Mouse (Mus musculus) hindbrain, embryonic 15.5 days (tissue): ENCODE measurements at regions not wholly inside any gene's neighbourhood (a gene's known extent, or its start where the extent isn't known, plus 50 kb on each side); places are given as distances from the start of the nearest gene placed in this dataset.

Experiments used
- ATAC-seq: fragments of 200-750 bp; cut with Nextera tagmentation; 2 replicates; pipeline ENCODE4 v1.8.0; 2017; ENCODE audit warnings: low read depth, moderate number of reproducible peaks, moderate TSS enrichment; ENCODE audit not compliant: low FRiP score
- H3K27ac ChIP-seq: fragments of 300-500 bp; sonication (generic); replicated peaks from 2 replicates; pipeline ENCODE4 v1.5.1; 2015; ENCODE audit warnings: mild to moderate bottlenecking, inconsistent platforms
- H3K27me3 ChIP-seq: fragments of 300-500 bp; sonication (generic); 2 replicates; pipeline ENCODE4 v1.6.1; 2015; ENCODE audit warnings: control low read depth, inconsistent platforms
- H3K36me3 ChIP-seq: fragments of 300-500 bp; sonication (generic); 2 replicates; pipeline ENCODE4 v1.6.1; 2015; ENCODE audit warnings: control low read depth, inconsistent platforms
- H3K4me1 ChIP-seq: fragments of 300-500 bp; sonication (generic); replicated peaks from 2 replicates; pipeline ENCODE4 v1.6.1; 2015; ENCODE audit warnings: control low read depth, inconsistent platforms
- H3K4me2 ChIP-seq: fragments of 300-500 bp; sonication (generic); 2 replicates; pipeline ENCODE4 v1.6.1; 2015; ENCODE audit warnings: moderate library complexity, mild to moderate bottlenecking, inconsistent platforms
- H3K4me3 ChIP-seq: fragments of 300-500 bp; sonication (generic); 2 replicates; pipeline ENCODE4 v1.5.1; 2015; ENCODE audit warnings: mild to moderate bottlenecking, inconsistent platforms
- H3K9ac ChIP-seq: fragments of 300-500 bp; sonication (generic); 2 replicates; pipeline ENCODE4 v1.6.1; 2015; ENCODE audit warnings: inconsistent platforms
- H3K9me3 ChIP-seq: fragments of 300-500 bp; sonication (generic); 2 replicates; pipeline ENCODE4 v1.6.1; 2016; ENCODE audit warnings: control low read depth, inconsistent platforms
- WGBS: fragments of 180-500 bp; shearing (Covaris S2); methylation state at CpG from one replicate; pipeline ENCODE4 v1.1.7; 2015; 5-methylcytosine and 5-hydroxymethylcytosine counted together

DNA sequence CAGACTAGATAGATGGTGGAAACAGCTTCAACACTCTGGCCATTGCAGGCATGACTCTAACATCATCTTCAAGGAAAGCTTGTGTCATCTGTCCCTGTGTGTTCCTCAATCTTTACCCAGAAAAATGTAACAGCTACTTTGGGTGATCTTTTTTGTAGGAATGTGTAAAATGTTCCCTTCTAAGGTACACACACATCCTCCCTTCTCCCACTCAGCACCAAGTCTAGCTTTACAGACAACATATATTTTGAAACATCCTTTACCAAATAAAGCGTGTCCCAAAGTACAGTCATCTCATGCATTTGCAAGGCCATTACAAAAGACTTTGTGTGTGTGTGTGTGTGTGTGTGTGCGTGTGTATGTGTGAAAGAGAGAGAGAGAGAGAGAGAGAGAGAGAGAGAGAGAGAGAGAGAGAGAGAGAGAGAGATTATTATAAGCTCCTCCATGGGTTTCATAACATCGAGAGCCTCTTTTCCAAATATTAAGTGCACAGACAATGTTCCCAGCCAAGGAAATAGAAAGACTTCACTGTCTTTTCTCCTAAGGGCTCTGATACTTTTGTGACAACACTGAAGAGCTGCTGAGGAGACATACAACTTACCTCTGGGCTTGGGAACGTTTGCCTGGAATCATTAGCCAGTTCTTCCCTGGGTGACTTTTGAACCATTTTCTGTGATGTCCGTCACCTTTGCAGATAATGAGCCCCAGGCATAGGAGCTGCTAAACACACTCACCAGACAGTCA lies 164.0 kb downstream of the Fzd1 start:
- Histone ChIP-seq H3K27me3 (no peaks in the 10 kb centered on the region), H3K4me1 (no peaks in the 10 kb centered on the region), H3K9ac (no peak overlapping the region), H3K4me2 (no peak overlapping the region), H3K4me3 (no peak overlapping the region), H3K9me3 (no peaks in the 10 kb centered on the region), H3K27ac (no peak overlapping the region), H3K36me3 (no peaks in the 10 kb centered on the region)
- no peak for ATAC-seq
- WGBS: 87% methylated on average over 5 of the region's 5 CpGs

DNA sequence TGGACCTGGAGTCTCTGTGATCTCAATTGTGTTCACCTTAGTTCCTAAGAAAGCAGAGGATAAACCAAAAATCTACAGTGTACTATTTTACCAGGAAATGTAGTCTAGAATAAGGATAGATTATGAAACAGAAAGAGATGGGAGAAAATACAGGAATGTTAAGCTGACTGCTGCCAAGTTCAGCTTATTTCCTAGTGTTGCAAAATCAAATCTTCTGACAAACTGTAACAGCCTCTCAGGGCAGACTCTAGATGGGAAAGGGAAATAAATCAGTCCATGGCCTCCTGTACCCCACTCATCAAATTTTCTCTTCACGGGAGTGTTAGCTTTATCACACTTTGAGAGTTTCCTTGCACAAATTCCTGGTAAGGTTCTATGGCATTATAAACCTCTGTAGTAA lies 166.1 kb downstream of the Fzd1 start:
- no peak overlapping the region for H3K9ac ChIP-seq
- WGBS: 82% methylated on average over 1 of the region's 1 CpGs
- no peak overlapping the region for H3K27ac ChIP-seq
- H3K36me3 ChIP-seq: no peaks in the 10 kb centered on the region
- H3K27me3 ChIP-seq: no peaks in the 10 kb centered on the region
- no peak overlapping the region for H3K4me3 ChIP-seq
- no peak overlapping the region for H3K4me2 ChIP-seq
- H3K9me3 ChIP-seq: no peaks in the 10 kb centered on the region
- no peak for ATAC-seq
- H3K4me1 ChIP-seq: no peaks in the 10 kb centered on the region

DNA sequence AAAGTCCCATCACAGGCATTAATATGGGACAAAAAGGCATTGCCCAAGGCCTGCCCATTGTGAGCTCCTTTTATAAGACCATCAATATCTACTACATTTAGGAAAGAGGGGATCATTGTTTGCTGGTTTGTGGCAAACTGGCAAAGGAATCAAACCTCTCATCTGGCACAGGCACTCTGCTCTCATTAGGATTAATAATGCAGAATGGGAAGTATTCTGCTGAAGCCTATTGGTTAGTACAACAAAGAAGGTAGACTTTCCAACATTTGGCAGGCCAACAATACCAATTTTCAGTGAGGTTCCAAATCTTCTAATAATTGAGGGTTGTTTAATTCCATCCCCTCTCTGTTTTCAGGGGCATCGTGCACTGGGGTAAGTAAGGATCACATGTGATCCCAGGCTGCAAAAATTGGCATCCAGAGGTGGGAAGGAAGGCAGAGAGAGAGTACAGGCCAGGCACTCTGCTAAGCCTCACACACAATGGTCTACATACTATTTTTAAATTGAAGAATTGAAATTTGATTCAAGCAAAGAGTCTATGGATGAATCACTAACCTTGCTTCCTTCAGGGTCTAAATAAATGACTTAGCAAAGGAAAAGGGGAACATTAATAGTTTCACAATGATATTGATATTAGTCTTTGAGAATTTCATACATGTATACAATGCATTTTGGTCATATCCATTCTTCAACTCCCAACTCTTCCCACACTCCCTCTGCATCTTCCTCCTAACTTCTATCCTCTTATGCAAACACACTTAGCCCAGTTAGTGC lies 174.9 kb downstream of the Fzd1 start:
- Histone ChIP-seq H3K9me3 (no peaks in the 10 kb centered on the region), H3K27ac (no peak overlapping the region), H3K27me3 (no peaks in the 10 kb centered on the region), H3K9ac (no peak overlapping the region), H3K36me3 (no peaks in the 10 kb centered on the region), H3K4me3 (no peak overlapping the region), H3K4me1 (no peaks in the 10 kb centered on the region), H3K4me2 (no peak overlapping the region)
- no peak for ATAC-seq
- 86% methylated on average over 1 of the region's 1 CpGs for WGBS

- H3K4me1 ChIP-seq: no peaks in the 10 kb centered on the region
- H3K4me3 ChIP-seq: no peak overlapping the region
- no peak overlapping the region for H3K9ac ChIP-seq
- no peak overlapping the region for H3K4me2 ChIP-seq
- no peaks in the 10 kb centered on the region for H3K9me3 ChIP-seq
- no peaks in the 10 kb centered on the region for H3K36me3 ChIP-seq
- WGBS: 70% methylated on average over 8 of the region's 8 CpGs
- no peak for ATAC-seq
- H3K27me3 ChIP-seq: no peaks in the 10 kb centered on the region
- no peak overlapping the region for H3K27ac ChIP-seq
Observed at GRCm38 (mm10) chr5:4580185-4580839, 177.5 kb downstream of the Fzd1 start.

DNA sequence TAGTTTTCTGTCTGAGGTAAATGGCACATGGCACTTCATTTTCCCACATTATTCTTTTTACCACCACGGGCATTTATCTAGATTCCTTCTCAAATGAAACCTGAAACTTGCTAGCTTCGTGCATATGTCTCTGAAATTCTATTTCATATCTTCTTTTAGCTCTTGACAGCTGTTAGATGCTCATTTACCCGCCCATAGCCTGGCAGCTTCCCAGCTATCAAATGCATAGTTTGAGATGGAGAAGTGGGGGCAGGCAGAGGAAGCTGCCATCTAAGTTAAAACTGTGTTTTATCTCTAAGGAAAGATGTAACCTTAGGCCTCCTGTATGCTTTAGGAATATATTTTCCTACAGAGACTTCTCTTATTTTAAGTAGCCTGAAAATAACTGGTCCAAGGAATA lies 179.0 kb downstream of the Fzd1 start:
- no peak for ATAC-seq

GRCm38 (mm10) chr5:4577179-4577578 lies 180.7 kb downstream of the Fzd1 start:
- no peak overlapping the region for H3K4me3 ChIP-seq
- H3K9me3 ChIP-seq: no peaks in the 10 kb centered on the region
- H3K4me2 ChIP-seq: no peak overlapping the region
- no peak for ATAC-seq
- 87% methylated on average over 6 of the region's 6 CpGs for WGBS
- no peak overlapping the region for H3K27ac ChIP-seq
- H3K9ac ChIP-seq: no peak overlapping the region
- no peaks in the 10 kb centered on the region for H3K36me3 ChIP-seq
- no peaks in the 10 kb centered on the region for H3K4me1 ChIP-seq
- no peaks in the 10 kb centered on the region for H3K27me3 ChIP-seq

More for the DNA sequence above, 179.0 kb downstream of the Fzd1 start:
- Histone ChIP-seq H3K9me3 (no peaks in the 10 kb centered on the region), H3K27ac (no peak overlapping the region), H3K4me3 (no peak overlapping the region), H3K9ac (no peak overlapping the region), H3K4me2 (no peak overlapping the region), H3K36me3 (no peaks in the 10 kb centered on the region), H3K4me1 (no peaks in the 10 kb centered on the region), H3K27me3 (no peaks in the 10 kb centered on the region)
- WGBS: 69% methylated on average over 3 of the region's 3 CpGs

- Histone ChIP-seq H3K4me1 (no peaks in the 10 kb centered on the region), H3K4me3 (no peak overlapping the region), H3K27me3 (no peaks in the 10 kb centered on the region), H3K9ac (no peak overlapping the region), H3K36me3 (no peaks in the 10 kb centered on the region), H3K4me2 (no peak overlapping the region), H3K27ac (no peak overlapping the region), H3K9me3 (no peaks in the 10 kb centered on the region)
- WGBS: 84% methylated on average over 6 of the region's 6 CpGs
- ATAC-seq: no peak
Observed at GRCm38 (mm10) chr5:4563862-4564261, 194.0 kb downstream of the Fzd1 start.

DNA sequence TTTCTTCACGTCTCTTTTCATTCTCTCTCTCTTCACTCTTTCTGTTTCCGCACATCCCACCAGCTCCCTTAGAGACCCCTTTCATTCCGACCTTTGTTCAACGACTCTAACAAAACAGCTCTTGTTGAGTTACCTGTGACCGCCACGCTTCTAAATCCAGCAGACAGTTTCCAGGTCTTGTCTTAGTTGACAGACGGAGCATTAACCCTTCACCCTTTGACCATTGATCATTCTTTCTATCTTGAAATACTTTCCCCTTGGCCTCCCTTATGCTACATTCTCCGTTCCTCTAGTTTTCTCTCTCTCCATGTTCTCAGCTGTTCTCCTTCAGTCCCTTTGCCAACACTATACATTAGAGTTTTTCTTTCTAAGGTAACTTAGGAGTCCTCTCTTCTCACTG lies 196.2 kb downstream of the Fzd1 start:
- Histone ChIP-seq H3K9ac (no peak overlapping the region), H3K27me3 (no peaks in the 10 kb centered on the region), H3K36me3 (no peaks in the 10 kb centered on the region), H3K4me3 (no peak overlapping the region), H3K27ac (no peak overlapping the region), H3K9me3 (no peaks in the 10 kb centered on the region), H3K4me2 (no peak overlapping the region), H3K4me1 (no peaks in the 10 kb centered on the region)
- 54% methylated on average over 8 of the region's 8 CpGs for WGBS
- ATAC-seq: no peak

GRCm38 (mm10) chr5:4561139-4561470 lies 196.7 kb downstream of the Fzd1 start:
- 89% methylated on average over 4 of the region's 4 CpGs for WGBS
- no peak for ATAC-seq

GRCm38 (mm10) chr5:4560370-4561138 lies 197.3 kb downstream of the Fzd1 start:
- no peak overlapping the region for H3K9ac ChIP-seq
- no peak for ATAC-seq
- 90% methylated on average over 7 of the region's 7 CpGs for WGBS

More at GRCm38 (mm10) chr5:4561139-4561470, 196.7 kb downstream of the Fzd1 start:
- H3K9ac ChIP-seq: no peak overlapping the region
- H3K4me3 ChIP-seq: no peak overlapping the region
- no peaks in the 10 kb centered on the region for H3K27me3 ChIP-seq
- no peaks in the 10 kb centered on the region for H3K9me3 ChIP-seq
- H3K27ac ChIP-seq: no peak overlapping the region
- no peaks in the 10 kb centered on the region for H3K4me1 ChIP-seq
- H3K4me2 ChIP-seq: no peak overlapping the region
- H3K36me3 ChIP-seq: no peaks in the 10 kb centered on the region

DNA sequence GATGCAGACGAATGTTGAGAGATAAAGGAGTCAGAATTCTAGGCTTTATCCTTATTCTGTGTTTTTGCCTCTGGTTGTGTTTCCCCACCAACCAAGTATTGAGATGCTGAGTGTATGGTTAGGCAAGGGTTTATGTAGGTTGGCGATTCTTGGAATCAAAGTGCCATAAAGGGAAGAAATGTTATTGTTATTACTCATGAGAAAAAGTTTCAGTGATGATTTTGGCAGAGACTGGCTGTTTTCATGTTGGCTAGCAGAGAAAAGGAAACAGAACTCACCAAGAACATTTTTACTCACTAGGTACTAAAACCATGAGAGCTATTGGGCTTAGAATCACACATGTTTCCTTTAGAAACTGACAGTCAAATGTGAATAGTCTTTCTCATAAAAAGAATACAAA lies 202.9 kb downstream of the Fzd1 start:
- no peaks in the 10 kb centered on the region for H3K9me3 ChIP-seq
- no peak overlapping the region for H3K27ac ChIP-seq
- H3K4me1 ChIP-seq: no peaks in the 10 kb centered on the region
- H3K9ac ChIP-seq: no peak overlapping the region
- no peak overlapping the region for H3K4me3 ChIP-seq
- no peak overlapping the region for H3K4me2 ChIP-seq
- WGBS: 70% methylated on average over 2 of the region's 2 CpGs
- no peaks in the 10 kb centered on the region for H3K36me3 ChIP-seq
- ATAC-seq: no peak
- H3K27me3 ChIP-seq: no peaks in the 10 kb centered on the region

More at GRCm38 (mm10) chr5:4560370-4561138, 197.3 kb downstream of the Fzd1 start:
- Histone ChIP-seq H3K4me1 (no peaks in the 10 kb centered on the region), H3K9me3 (no peaks in the 10 kb centered on the region), H3K27me3 (no peaks in the 10 kb centered on the region), H3K36me3 (no peaks in the 10 kb centered on the region), H3K4me3 (no peak overlapping the region), H3K4me2 (no peak overlapping the region), H3K27ac (no peak overlapping the region)

DNA sequence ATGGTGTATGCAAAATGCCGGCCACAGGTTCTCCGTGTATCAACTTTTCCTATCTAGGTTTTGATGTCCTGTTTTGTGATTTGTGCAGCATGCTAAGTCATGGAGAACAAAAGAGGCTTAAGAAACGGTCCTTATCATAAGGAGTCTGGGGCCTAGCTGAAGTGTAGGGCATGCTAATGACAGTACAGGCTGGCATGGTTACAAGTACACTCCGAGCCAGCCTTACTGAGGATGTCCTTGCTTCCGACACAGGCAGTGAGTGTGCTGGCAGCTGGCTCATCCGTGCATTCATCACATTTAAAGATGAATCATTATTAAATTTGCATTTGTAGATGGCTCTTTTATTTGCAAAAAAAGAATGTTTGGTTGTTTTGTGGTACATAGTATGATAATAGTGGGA lies 219.3 kb downstream of the Fzd1 start:
- whole genome bisulfite sequencing: 48% methylated on average over 6 of the region's 6 CpGs
- Histone ChIP-seq H3K4me1 (no peaks in the 10 kb centered on the region), H3K9me3 (no peaks in the 10 kb centered on the region), H3K9ac (no peak overlapping the region), H3K27ac (no peak overlapping the region), H3K4me3 (no peak overlapping the region), H3K27me3 (no peaks in the 10 kb centered on the region), H3K4me2 (no peak overlapping the region), H3K36me3 (no peaks in the 10 kb centered on the region)
- ATAC-seq: peak; percentile 84; the same call in 1 of the 2 replicates
